Mouse (Mus musculus): ENCODE results near the gene Gm21992. TPM values are rescaled to one million over a fixed set of nuclear protein-coding genes. Genes with fewer than 3 reads are reported as not detected.
A peak's percentile ranks its signal among the peaks of the same experiment; 100 is the strongest.

Gene Gm21992
- polyA plus RNA-seq, 1 experiment from 2014 or later: 41.2 TPM

DNA sequence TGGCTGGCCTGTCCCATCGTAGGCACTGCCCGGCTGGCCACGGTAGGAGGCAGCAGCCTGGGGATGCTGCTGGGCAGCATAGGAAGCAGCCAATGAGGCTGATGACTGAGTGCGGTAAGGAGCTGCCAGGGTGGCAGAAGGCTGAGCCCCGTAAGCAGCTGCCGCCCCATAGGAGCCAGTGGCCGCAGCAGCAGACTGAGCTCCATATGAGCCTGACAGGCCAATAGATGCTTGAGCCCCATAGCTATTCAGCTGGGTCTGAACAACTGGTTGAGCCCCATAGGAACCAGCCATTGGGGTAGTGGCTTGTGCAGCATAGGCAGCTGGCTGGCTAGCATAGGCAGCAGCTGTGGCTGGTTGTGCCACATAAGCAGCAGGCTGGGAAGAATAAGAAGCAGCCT lies 8.7 kb downstream of the Gm21992 start:
- WGBS: 97% methylated on average over 7 of the region's 7 CpGs
- Histone ChIP-seq H3K36me3 (ENCODE audit: control insufficient read depth, insufficient read depth, low read length) (peaks cover 60% of the 10 kb centered on the region), H3K27ac (ENCODE audit: low read depth, low read length) (no peak overlapping the region), H3K9ac (ENCODE audit: low read depth, low read length) (no peak overlapping the region), H3K9me3 (ENCODE audit: control insufficient read depth, low read length) (no peaks in the 10 kb centered on the region), H3K4me1 (ENCODE audit: control insufficient read depth, insufficient read depth, low read length) (0 out of 2 replicates have a peak, but pooled peaks cover under 1% of the 10 kb centered on the region), H3K4me3 (ENCODE audit: low read length) (no peak overlapping the region), H3K4me2 (replicated peaks; ENCODE audit: low read depth, low read length) (no peak overlapping the region), H3K27me3 (ENCODE audit: control insufficient read depth, insufficient read depth, low read length) (no peaks in the 10 kb centered on the region)
- no peak for ATAC-seq (ENCODE audit: low FRiP score, low TSS enrichment)

DNA sequence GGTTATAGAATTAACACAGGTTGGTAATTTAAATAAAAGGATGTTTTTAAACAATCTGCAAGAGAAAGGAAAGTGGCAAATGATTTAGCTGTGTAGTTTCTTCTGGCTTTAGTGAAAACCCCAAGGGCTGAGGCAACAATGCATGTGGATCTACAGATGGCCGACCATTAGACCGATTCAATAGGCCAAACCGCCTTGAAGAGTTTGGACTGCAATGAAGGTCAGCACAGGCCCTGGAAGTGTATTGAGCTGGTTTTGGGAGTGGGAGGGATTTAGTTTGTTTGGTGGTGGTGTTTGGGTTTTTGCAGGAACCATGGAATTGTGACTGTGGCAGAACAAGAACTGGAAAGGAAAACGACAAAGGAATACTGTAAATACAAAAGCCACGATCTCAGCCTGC lies 12.3 kb downstream of the Gm21992 start:
- Histone ChIP-seq H3K9ac (ENCODE audit: low read depth, low read length) (no peak overlapping the region), H3K9me3 (ENCODE audit: control insufficient read depth, low read length) (no peaks in the 10 kb centered on the region), H3K4me3 (ENCODE audit: low read length) (no peak overlapping the region), H3K27ac (ENCODE audit: low read depth, low read length) (no peak overlapping the region), H3K4me2 (replicated peaks; ENCODE audit: low read depth, low read length) (no peak overlapping the region), H3K27me3 (ENCODE audit: control insufficient read depth, insufficient read depth, low read length) (no peaks in the 10 kb centered on the region), H3K36me3 (ENCODE audit: control insufficient read depth, insufficient read depth, low read length) (peaks cover 62% of the 10 kb centered on the region), H3K4me1 (ENCODE audit: control insufficient read depth, insufficient read depth, low read length) (peaks cover 6% of the 10 kb centered on the region; the same call in 1 of the 2 replicates)
- no peak for ATAC-seq (ENCODE audit: low FRiP score, low TSS enrichment)
- WGBS: 95% methylated on average over 5 of the region's 5 CpGs

DNA sequence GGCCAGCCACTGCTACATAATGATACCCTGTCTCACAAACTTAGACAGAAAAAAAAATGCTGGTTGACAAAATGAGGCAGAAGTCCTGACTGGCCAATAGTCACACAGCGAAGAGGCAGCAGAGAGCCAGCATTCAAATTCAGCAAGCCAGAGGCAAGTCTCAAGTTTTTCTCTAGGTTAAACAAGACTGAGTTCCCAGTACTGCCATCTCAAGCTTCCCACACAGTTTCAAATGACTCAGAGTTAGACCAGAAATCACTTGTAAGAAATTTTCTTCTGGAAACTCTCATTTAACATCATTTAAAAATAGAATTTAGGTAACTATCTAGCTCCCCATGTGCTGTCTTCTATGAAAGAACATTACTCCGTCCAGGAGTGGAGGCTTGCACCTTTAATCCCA lies 13.6 kb downstream of the Gm21992 start:
- Histone ChIP-seq H3K4me1 (ENCODE audit: control insufficient read depth, insufficient read depth, low read length) (peaks cover 6% of the 10 kb centered on the region; the same call in 1 of the 2 replicates), H3K27ac (ENCODE audit: low read depth, low read length) (no peak overlapping the region), H3K4me3 (ENCODE audit: low read length) (no peak overlapping the region), H3K36me3 (ENCODE audit: control insufficient read depth, insufficient read depth, low read length) (peaks cover 50% of the 10 kb centered on the region), H3K27me3 (ENCODE audit: control insufficient read depth, insufficient read depth, low read length) (no peaks in the 10 kb centered on the region), H3K9me3 (ENCODE audit: control insufficient read depth, low read length) (no peaks in the 10 kb centered on the region), H3K4me2 (replicated peaks; ENCODE audit: low read depth, low read length) (no peak overlapping the region), H3K9ac (ENCODE audit: low read depth, low read length) (no peak overlapping the region)
- WGBS: 98% methylated on average over 2 of the region's 2 CpGs
- no peak for ATAC-seq (ENCODE audit: low FRiP score, low TSS enrichment)

DNA sequence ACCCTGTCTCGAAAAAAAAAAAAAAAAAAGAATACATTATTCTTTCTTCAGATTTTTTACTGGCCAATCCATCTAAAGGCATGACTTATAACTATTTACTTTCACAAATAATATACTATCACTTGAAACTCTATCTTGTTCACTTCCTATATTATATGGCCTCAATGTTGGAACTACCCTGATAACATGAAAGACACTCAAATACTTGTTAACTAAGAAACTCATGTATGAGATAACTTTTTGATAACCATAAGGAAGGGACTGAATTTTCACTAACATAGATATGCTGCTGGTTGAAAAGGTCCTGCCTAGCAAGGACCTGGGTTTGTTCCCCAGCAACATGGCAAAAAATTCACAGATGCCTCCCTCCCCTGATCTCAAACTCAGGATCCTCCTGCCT lies 15.5 kb downstream of the Gm21992 start:
- H3K36me3 ChIP-seq (ENCODE audit: control insufficient read depth, insufficient read depth, low read length): peaks cover 44% of the 10 kb centered on the region
- H3K4me3 ChIP-seq (ENCODE audit: low read length): no peak overlapping the region
- H3K27me3 ChIP-seq (ENCODE audit: control insufficient read depth, insufficient read depth, low read length): no peaks in the 10 kb centered on the region
- no peaks in the 10 kb centered on the region for H3K9me3 ChIP-seq (ENCODE audit: control insufficient read depth, low read length)
- 54% methylated on average over 1 of the region's 1 CpGs for WGBS
- H3K9ac ChIP-seq (ENCODE audit: low read depth, low read length): no peak overlapping the region
- peaks cover 17% of the 10 kb centered on the region for H3K4me1 ChIP-seq (ENCODE audit: control insufficient read depth, insufficient read depth, low read length)
- no peak overlapping the region for H3K27ac ChIP-seq (ENCODE audit: low read depth, low read length)
- H3K4me2 ChIP-seq (replicated peaks; ENCODE audit: low read depth, low read length): no peak overlapping the region
- no peak for ATAC-seq (ENCODE audit: low FRiP score, low TSS enrichment)

DNA sequence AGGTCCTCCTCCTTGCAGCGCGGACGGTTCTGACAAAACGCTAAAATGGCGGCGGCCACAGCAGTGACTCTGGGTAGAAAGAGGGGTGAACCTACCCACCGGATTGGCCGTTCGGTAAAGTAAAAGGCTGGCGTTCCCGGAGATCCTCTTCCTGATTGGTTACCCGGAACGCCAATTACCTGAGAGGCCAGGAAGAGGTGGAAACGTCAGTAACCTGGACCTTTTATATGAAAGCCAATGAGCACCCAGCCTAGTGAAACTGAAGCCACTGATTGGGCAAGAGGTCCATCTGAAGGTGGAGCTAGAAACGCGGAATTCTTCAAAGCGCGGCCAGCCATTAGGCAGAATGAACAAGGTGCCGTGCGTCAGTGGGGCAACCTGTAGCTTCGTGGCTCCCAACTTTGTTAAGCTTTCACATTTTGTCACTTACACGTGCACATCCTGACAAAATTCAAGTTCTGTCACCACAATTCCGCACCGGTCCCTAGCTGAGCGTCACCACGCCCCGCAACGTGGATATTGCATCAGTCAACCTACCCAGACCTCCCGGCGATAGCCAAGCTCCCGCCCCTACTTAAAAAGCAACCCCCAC lies 17.5 kb downstream of the Gm21992 start, which contains the start of gene Rbm4:
Gene Rbm4, minus strand, starts transcription at position 71 of the 592 bp plus-strand sequence.
- no peaks in the 10 kb centered on the region for H3K27me3 ChIP-seq (ENCODE audit: control insufficient read depth, insufficient read depth, low read length)
- under 1% methylated on average over 31 of the region's 31 CpGs for WGBS
- peak; percentile 98 for ATAC-seq (ENCODE audit: low FRiP score, low TSS enrichment)
- H3K9me3 ChIP-seq (ENCODE audit: control insufficient read depth, low read length): no peaks in the 10 kb centered on the region
- H3K36me3 ChIP-seq (ENCODE audit: control insufficient read depth, insufficient read depth, low read length): peaks cover 35% of the 10 kb centered on the region
- H3K4me1 ChIP-seq (ENCODE audit: control insufficient read depth, insufficient read depth, low read length): peaks cover 17% of the 10 kb centered on the region
- peak within 1 kb of the TSS; percentile 91 for H3K4me3 ChIP-seq (ENCODE audit: low read length)
- peak within 1 kb of the TSS; percentile 83 for H3K27ac ChIP-seq (ENCODE audit: low read depth, low read length)
- H3K4me2 ChIP-seq (replicated peaks; ENCODE audit: low read depth, low read length): peak within 1 kb of the TSS; percentile 65
- peak within 1 kb of the TSS; percentile 84 for H3K9ac ChIP-seq (ENCODE audit: low read depth, low read length)

DNA sequence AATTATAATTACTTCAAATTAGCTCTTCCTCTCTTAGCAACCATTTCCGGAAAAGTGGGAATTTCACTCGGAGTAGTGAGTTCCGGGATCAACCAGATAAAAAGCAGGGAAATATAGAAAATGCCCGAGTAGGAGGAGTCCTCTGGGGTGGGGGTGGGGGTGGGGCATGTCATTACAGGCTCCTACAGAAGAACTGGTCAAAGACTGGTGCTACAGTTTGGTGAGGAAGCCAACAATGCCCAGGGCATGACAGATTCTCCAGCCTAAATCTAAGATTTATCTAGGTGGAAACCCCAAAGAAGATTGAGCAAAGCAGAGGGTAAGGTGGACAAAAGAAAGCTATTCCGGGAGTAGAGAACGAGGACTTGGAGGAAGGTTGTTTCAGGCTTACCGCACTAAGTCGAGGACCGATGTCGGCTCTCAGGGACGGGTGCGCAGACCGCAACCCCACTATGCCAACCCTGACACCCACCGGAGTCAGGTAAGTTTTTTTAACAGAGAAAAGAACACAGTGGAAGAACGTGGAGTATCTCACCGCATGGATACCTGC lies 18.1 kb downstream of the Gm21992 start:
- Histone ChIP-seq H3K36me3 (ENCODE audit: control insufficient read depth, insufficient read depth, low read length) (peaks cover 36% of the 10 kb centered on the region), H3K4me2 (replicated peaks; ENCODE audit: low read depth, low read length) (peak overlapping the region; percentile 65), H3K9me3 (ENCODE audit: control insufficient read depth, low read length) (no peaks in the 10 kb centered on the region), H3K27me3 (ENCODE audit: control insufficient read depth, insufficient read depth, low read length) (no peaks in the 10 kb centered on the region), H3K27ac (ENCODE audit: low read depth, low read length) (peak overlapping the region; percentile 83), H3K9ac (ENCODE audit: low read depth, low read length) (peak overlapping the region; percentile 84), H3K4me3 (ENCODE audit: low read length) (peak overlapping the region; percentile 91), H3K4me1 (ENCODE audit: control insufficient read depth, insufficient read depth, low read length) (peaks cover 17% of the 10 kb centered on the region)
- under 1% methylated on average over 16 of the region's 16 CpGs for WGBS
- peak; percentile 41 for ATAC-seq (ENCODE audit: low FRiP score, low TSS enrichment)

DNA sequence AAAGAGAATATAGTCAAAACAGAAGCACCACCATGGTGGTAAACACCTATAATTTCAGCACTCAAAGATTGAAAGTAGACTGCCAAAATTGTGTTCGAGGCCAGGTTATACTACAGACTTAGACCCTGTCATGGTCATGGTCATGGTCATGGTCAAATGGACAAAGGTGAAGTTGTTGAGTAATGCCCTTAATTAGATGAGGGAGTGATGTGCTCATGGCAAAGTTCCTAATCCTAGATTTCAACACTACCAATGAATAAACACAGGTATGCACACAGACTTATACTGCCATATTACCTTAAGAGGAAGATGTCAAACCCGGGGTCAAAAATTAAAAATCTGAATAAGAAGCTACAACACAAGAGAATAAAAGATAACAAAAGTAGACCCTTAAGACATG lies 25.1 kb downstream of the Gm21992 start:
- 78% methylated on average over 2 of the region's 2 CpGs for WGBS
- Histone ChIP-seq H3K27ac (ENCODE audit: low read depth, low read length) (no peak overlapping the region), H3K4me1 (ENCODE audit: control insufficient read depth, insufficient read depth, low read length) (0 out of 2 replicates have a peak, but pooled peaks cover 1% of the 10 kb centered on the region), H3K36me3 (ENCODE audit: control insufficient read depth, insufficient read depth, low read length) (peaks cover 91% of the 10 kb centered on the region), H3K9me3 (ENCODE audit: control insufficient read depth, low read length) (no peaks in the 10 kb centered on the region), H3K27me3 (ENCODE audit: control insufficient read depth, insufficient read depth, low read length) (no peaks in the 10 kb centered on the region), H3K9ac (ENCODE audit: low read depth, low read length) (no peak overlapping the region), H3K4me3 (ENCODE audit: low read length) (no peak overlapping the region), H3K4me2 (replicated peaks; ENCODE audit: low read depth, low read length) (no peak overlapping the region)
- ATAC-seq (ENCODE audit: low FRiP score, low TSS enrichment): no peak

DNA sequence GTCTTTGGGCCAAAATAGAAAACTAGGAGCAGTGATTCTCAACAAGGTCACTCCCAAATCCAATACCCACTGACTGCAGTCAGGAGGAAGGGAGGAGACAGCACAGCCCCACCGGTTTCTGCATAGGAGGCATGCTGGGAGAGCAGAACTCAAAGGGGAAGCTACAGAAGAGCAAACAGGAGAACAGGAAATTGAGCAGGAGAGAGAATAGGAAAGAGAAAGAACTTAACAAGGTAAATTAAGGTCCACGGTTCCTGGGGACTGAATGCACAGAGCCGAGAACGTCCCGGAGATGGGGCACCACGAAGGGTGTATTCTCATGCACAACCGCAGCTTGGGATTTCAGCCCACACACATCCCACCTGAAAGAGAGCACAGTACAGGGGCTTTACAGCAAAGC lies 26.2 kb downstream of the Gm21992 start:
- WGBS: 93% methylated on average over 7 of the region's 7 CpGs
- Histone ChIP-seq H3K27ac (ENCODE audit: low read depth, low read length) (no peak overlapping the region), H3K4me2 (replicated peaks; ENCODE audit: low read depth, low read length) (no peak overlapping the region), H3K27me3 (ENCODE audit: control insufficient read depth, insufficient read depth, low read length) (no peaks in the 10 kb centered on the region), H3K9ac (ENCODE audit: low read depth, low read length) (no peak overlapping the region), H3K9me3 (ENCODE audit: control insufficient read depth, low read length) (no peaks in the 10 kb centered on the region), H3K4me3 (ENCODE audit: low read length) (no peak overlapping the region), H3K36me3 (ENCODE audit: control insufficient read depth, insufficient read depth, low read length) (peaks cover 93% of the 10 kb centered on the region), H3K4me1 (ENCODE audit: control insufficient read depth, insufficient read depth, low read length) (no peaks in the 10 kb centered on the region)
- ATAC-seq (ENCODE audit: low FRiP score, low TSS enrichment): no peak

DNA sequence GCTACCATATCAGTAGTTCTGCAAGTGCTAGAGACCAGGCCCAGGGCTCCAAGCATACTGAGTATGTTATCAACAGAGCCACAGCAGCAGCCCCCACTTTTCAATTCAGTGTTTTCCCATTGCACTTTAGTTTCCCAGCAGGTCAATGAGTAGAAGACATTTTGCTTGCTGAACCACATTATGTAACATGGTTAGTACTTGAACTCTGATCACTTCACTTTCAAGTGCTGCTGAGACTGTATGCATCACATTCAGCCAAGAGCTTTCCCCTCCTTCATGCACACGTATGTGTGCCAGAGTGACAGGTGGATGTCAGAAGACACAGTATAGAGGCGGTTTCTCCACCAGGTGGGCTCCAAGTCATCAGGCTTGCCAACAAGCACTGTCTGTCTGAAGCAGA lies 28.5 kb downstream of the Gm21992 start:
- H3K9me3 ChIP-seq (ENCODE audit: control insufficient read depth, low read length): no peaks in the 10 kb centered on the region
- no peak overlapping the region for H3K4me3 ChIP-seq (ENCODE audit: low read length)
- H3K4me2 ChIP-seq (replicated peaks; ENCODE audit: low read depth, low read length): no peak overlapping the region
- no peaks in the 10 kb centered on the region for H3K27me3 ChIP-seq (ENCODE audit: control insufficient read depth, insufficient read depth, low read length)
- H3K36me3 ChIP-seq (ENCODE audit: control insufficient read depth, insufficient read depth, low read length): peaks cover 91% of the 10 kb centered on the region
- no peaks in the 10 kb centered on the region for H3K4me1 ChIP-seq (ENCODE audit: control insufficient read depth, insufficient read depth, low read length)
- no peak overlapping the region for H3K9ac ChIP-seq (ENCODE audit: low read depth, low read length)
- 88% methylated on average over 2 of the region's 2 CpGs for WGBS
- ATAC-seq (ENCODE audit: low FRiP score, low TSS enrichment): no peak
- no peak overlapping the region for H3K27ac ChIP-seq (ENCODE audit: low read depth, low read length)

Measured in kidney, embryonic 14.5 days (tissue).